Mouse (Mus musculus) heart, adult 10 weeks (tissue): ENCODE results near the gene Gm7945. TPM values are rescaled to one million over a fixed set of nuclear protein-coding genes. Genes with fewer than 3 reads are reported as not detected.

Source experiments
- polyA plus RNA-seq: library from polyadenylated mRNA; stranded (reverse); fragments of 350-450 nt; fragmentation: Illumina TruSeq; extraction: RNeasy Lipid Tissue Mini Kit (QIAGEN cat#74804); gene quantifications from one replicate; pipeline ENCODE4 v1.2.3, GENCODE M21; 2014; ENCODE audit warnings: low read depth, low replicate concordance

Gm7945 gene
- not detected for polyA plus RNA-seq

GRCm38 (mm10) chr14:41386279-41386678 lies at the start of gene Gm7945:
Gene Gm7945, minus strand, starts transcription at chr14:41386379.

DNA sequence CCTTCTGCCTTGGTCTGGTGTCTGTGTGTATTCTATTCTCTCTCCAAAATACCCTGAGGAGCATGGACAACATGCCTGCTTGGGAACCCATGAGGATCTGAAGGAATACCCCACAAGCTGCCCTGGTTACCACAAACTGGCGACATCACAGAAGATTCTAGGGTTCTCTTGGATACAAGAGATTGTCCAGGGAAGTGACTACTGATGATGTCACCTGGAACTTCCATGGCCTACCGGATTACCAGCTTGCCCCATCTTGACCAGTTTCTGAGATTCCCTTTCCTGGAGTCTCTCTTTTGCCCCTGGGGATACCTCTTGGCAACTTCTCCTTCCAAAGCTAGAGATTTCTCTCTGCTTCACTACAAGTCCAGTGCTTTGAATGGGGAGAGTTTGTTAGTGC lies 22.0 kb upstream of the Gm7945 start, which contains the start of gene Gm6482:
Gene Gm6482 (minus strand): TSS at position 101 of the 400 bp plus-strand sequence.

DNA sequence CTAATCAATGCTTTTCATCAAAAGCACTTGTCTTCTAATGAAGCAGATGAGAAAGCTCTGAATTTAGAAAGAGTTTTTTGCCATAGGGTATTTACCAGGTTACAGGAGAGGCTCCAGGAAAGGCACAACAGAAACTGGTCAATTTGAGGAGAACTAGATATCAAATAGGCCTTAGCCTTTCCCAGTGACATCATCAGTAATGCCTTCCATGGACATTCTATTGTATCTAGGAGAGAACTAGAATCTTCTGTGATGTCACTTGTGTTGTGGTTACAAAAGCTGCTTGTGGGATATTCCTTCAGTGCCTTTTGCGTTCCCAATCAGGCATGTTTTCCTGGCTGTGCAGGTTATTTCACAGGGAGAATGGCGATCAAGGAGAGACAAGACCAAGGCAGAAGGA lies 37.9 kb downstream of the Gm7945 start, which contains the start of gene Gm5798:
Gene Gm5798 (plus strand): TSS at position 301 of the 400 bp plus-strand sequence.

Other genes with a start within 250 kb of the Gm7945 start
- gene Mbl1, start 234.9 kb downstream of the Gm7945 start, polyA plus RNA-seq = 0.29 TPM
- gene Sftpd, start 201.2 kb downstream of the Gm7945 start, polyA plus RNA-seq = not detected
- not detected for gene Gm2832, start 107.6 kb downstream of the Gm7945 start, polyA plus RNA-seq
- not detected for gene Gm5798, start 37.8 kb downstream of the Gm7945 start, polyA plus RNA-seq
- gene Gm6482, start 21.9 kb upstream of the Gm7945 start, polyA plus RNA-seq = not detected
- gene Gm7954, start 67.1 kb upstream of the Gm7945 start, polyA plus RNA-seq = not detected
- not detected for gene Gm3486, start 103.1 kb upstream of the Gm7945 start, polyA plus RNA-seq
- not detected for gene Gm7970, start 169.2 kb upstream of the Gm7945 start, polyA plus RNA-seq
- not detected for gene 1700049E17Rik2, start 186.8 kb upstream of the Gm7945 start, polyA plus RNA-seq
- gene Gm3072, start 238.2 kb upstream of the Gm7945 start, polyA plus RNA-seq = not detected